9 mouse cellular contexts compared by ENCODE assay signal in the genomic region with DNA sequence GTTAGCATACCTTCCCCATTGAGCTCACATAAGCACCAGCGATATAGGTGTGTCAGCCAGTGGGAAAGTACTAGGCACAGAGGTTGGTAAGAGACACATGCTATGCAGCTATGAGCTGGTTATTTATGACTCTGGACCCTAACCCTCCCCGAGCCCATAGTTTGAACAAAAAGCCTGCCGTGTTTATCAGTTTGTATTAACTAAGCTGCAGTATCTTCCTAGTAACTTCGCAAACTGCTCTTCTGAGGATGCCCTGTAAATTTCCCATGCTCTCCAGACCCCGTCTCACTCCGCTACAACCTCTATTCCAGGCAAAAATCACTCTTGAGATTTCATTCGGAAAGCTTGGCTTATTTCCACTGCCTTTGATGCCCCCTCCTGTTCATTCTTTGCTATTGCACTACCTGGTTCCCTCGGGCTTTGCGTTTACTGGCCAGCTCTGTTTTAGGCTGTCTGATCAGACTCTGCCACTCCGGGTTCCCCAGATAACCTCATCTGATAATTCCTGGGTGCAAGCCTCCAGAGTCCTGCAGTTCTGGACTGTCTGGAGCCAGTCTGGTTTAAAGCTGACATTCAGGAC. TPM values are rescaled to one million over a fixed set of nuclear protein-coding genes. Genes with fewer than 3 reads are reported as not detected.
A peak's percentile ranks its signal among the peaks of the same experiment; 100 is the strongest.
DNase-seq lines count a peak whose midpoint lies in the region; ATAC-seq and TF ChIP-seq lines count a peak whose summit lies in the region.
"Had no signal": no experiment of that assay in that cellular context is flagged by ENCODE, and none has a peak within 500 bp of the region (broad histone marks: within the 10 kb centered on the region; RNA-seq: fewer than 3 reads in every experiment).

No protein-coding gene starts in this region.

- DNase-seq in gastrocnemius, adult 2 months = no peak
- DNase-seq in gastrocnemius, postnatal 14 days = no peak
- DNase-seq in 416B (ENCODE audit: low read depth) = peak; percentile 60
- peak; percentile 19 for DNase-seq in adrenal gland, adult 8-10 months
- peak; percentile 72 for DNase-seq in embryo, embryonic 11 days
- DNase-seq in left cerebral cortex, postnatal 4 days = peak; percentile 53
- peak; percentile 74 for DNase-seq in retina, postnatal 1 day

- H3K4me3 ChIP-seq in gastrocnemius, adult 2 months = no peak overlapping the region
- H3K4me3 ChIP-seq: limb, embryonic 13.5 days had no signal

- H3K27ac ChIP-seq in gastrocnemius, adult 2 months = no peak overlapping the region
- H3K27ac ChIP-seq: limb, embryonic 13.5 days had no signal

- intact Hi-C loops in gastrocnemius, adult 2 months (cut with DNase I) = loop anchor here (2.0 to 10.0 kb wide), 2 partner anchors 94 to 228 kb away; a partner anchor contains a TSS
- intact Hi-C loops in gastrocnemius, postnatal 14 days (cut with DNase I; ENCODE audit: low total_unique reads) = loop anchor here (10.0 kb wide), 1 partner anchor 442 kb away; no protein-coding TSS in a partner anchor
- intact Hi-C loops in left cerebral cortex, postnatal 4 days (cut with DNase I) = loop anchor here (5.0 kb wide), 1 partner anchor 225 kb away; no protein-coding TSS in a partner anchor

- peak; percentile 23 to 47; a peak in 2 of 4 replicates for ATAC-seq in hematopoietic stem cell, adult 5-6 weeks (replicated peaks in 1 of 2; ENCODE audit: insufficient read depth in 1 of 2, low FRiP score in 2 of 2, low TSS enrichment in 1 of 2, low read depth in 1 of 2, poor library complexity in 2 of 2, severe bottlenecking in 2 of 2)

- peak; percentile 78 for TF ChIP-seq CTCF in gastrocnemius, adult 2 months (IDR thresholded peaks at IDR 0.05)

RNA-seq across cellular contexts. Expression of a gene that starts 18.4 kb away (rescaled TPM):
- 10 to 100 TPM; 30.6 to 41.1 TPM for total RNA-seq in gastrocnemius, adult 2 months (2021)
- total RNA-seq in gastrocnemius, postnatal 14 days (2021) = 10 to 100 TPM; 38.2 to 41.7 TPM
- total RNA-seq in adrenal gland, adult 8-10 months (2022) = 100 to 1,000 TPM in 3 of 4 experiments, 10 to 100 TPM in 1; 96.3 to 115 (median 112) TPM
- total RNA-seq in hematopoietic stem cell, adult 5-6 weeks (2017) = 62.0 and 83.4 TPM in 2 replicates
- 100 to 1,000 TPM; 118 to 120 TPM for total RNA-seq in left cerebral cortex, postnatal 4 days (2021)

RNA-seq across cellular contexts. Expression of a gene that starts 34.4 kb away (rescaled TPM):
- total RNA-seq in gastrocnemius, adult 2 months (2021) = under 1 TPM; 0.20 to 0.45 TPM
- under 1 TPM; 0.60 to 0.76 TPM for total RNA-seq in gastrocnemius, postnatal 14 days (2021)
- total RNA-seq in adrenal gland, adult 8-10 months (2022) = 1 to 10 TPM; 3.3 to 5.5 (median 4.5) TPM
- 9.0 and 26.3 TPM in 2 replicates for total RNA-seq in hematopoietic stem cell, adult 5-6 weeks (2017)
- total RNA-seq in left cerebral cortex, postnatal 4 days (2021) = 1 to 10 TPM; 3.6 to 3.8 TPM

Comparison
In these comparisons a context has a peak if more than half of its experiments do, and no peak if none do; other contexts are left out.
1. DNase-seq: peak in 416B (single experiment), adrenal gland, adult 8-10 months (single experiment), embryo, embryonic 11 days (single experiment), left cerebral cortex, postnatal 4 days (single experiment) and retina, postnatal 1 day (single experiment); none in gastrocnemius, adult 2 months (single experiment) and gastrocnemius, postnatal 14 days (single experiment).